Mouse (Mus musculus): ENCODE measurements around the gene Rpl11. TPM values are rescaled to one million over a fixed set of nuclear protein-coding genes. Genes with fewer than 3 reads are reported as not detected.
"Not testable (repeated sequence)": the region's sequence is repeated elsewhere in the genome, so short reads cannot be mapped to it uniquely, and the experiment has no call there.

Rpl11 gene
- 392 to 636 TPM (median 589 TPM) in 3 replicates for total RNA-seq (2017)

DNA sequence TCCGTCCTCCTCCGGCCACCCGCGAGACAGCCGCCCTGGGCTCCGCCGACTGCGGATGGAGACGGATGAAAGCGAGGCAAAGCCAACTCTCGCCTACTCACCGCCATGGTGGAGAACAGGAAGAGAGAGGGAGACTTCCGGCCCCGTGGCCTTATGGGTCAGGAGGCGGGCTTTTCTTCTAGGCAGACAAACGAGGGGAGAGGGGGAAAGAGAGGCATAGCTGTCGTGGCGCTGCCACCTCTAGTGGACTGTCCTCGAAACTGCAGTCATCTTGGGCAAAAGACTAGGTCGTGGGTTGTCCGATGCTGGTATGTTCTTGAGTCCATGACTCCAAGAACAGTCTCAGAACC lies at the start of gene Rpl11:
TSS of gene Rpl11 (minus strand) at position 182 of the 350 bp plus-strand sequence.
- ATAC-seq (replicated peaks; ENCODE audit: insufficient number of reproducible peaks, low FRiP score, low TSS enrichment, poor library complexity, severe bottlenecking): peak; percentile 98

DNA sequence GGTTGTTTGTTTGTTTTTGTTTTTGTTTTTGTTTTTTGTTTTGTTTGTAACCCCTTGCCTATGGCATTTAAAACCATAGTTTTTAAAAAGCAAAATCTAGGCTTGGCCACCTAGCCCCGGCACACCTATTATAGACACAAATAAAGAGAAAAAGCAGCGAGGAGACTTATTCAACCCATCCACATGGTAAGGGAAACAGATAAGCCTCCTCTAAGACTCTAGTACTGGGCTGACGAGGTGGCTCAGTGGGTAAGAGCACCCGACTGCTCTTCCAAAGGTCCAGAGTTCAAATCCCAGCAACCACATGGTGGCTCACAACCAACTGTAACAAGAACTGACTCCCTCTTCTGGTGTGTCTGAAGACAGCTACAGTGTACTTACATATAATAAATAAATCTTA lies 48.5 kb upstream of the Rpl11 start:
- ATAC-seq (replicated peaks; ENCODE audit: insufficient number of reproducible peaks, low FRiP score, low TSS enrichment, poor library complexity, severe bottlenecking): not testable (repeated sequence)

DNA sequence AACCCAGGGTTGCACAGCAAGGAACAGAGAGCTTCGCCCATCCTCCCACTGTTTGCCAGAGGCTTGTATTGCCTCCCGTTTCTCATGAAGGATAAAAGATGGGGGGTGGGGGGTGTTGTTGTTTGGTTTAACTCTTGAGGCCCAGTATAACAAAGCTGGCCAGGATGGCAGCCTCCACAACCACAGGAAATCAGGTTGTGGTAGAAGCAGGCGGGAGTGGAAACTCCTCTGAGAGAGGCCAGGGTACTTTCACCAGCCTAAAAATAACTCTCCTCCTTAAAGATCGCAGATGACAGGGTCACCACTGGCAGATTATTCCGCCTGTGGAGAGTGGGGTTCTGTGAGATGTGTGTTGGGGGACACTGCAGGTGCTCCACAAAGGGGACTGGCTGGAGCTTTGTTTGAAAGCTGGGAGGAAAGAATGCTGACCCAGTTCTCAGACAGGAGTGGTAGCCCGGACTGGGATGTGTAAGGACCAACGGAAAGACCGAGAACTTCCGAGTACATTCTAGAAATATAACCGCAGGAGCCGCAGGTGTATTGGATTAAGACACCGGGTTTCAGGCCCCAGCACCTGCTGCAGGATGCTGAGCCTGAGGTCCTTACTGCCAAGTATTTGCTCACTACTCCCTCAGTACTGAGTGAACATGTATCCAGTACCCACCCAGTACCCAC lies 47.3 kb upstream of the Rpl11 start:
- no peak for ATAC-seq (replicated peaks; ENCODE audit: insufficient number of reproducible peaks, low FRiP score, low TSS enrichment, poor library complexity, severe bottlenecking)

DNA sequence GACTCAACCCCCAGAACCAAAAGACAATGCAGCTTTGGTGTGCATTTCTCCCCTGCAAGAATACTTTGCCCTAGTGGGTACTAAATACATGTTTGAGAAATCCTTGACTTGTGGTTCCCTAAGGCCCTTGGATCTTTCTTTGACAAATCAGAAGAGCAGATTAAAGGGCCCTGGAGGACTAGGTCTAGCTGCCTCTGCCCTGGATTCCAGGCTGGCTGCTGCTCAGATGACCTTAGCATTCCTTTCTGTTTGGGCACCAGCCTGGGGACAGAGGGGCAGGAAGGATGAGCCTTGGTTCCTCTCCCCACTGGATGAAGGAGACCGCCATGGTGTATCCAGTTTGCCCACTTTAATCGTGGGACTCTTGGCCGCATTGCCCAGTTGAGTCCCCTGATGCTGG lies 45.2 kb upstream of the Rpl11 start:
- no peak for ATAC-seq (replicated peaks; ENCODE audit: insufficient number of reproducible peaks, low FRiP score, low TSS enrichment, poor library complexity, severe bottlenecking)

DNA sequence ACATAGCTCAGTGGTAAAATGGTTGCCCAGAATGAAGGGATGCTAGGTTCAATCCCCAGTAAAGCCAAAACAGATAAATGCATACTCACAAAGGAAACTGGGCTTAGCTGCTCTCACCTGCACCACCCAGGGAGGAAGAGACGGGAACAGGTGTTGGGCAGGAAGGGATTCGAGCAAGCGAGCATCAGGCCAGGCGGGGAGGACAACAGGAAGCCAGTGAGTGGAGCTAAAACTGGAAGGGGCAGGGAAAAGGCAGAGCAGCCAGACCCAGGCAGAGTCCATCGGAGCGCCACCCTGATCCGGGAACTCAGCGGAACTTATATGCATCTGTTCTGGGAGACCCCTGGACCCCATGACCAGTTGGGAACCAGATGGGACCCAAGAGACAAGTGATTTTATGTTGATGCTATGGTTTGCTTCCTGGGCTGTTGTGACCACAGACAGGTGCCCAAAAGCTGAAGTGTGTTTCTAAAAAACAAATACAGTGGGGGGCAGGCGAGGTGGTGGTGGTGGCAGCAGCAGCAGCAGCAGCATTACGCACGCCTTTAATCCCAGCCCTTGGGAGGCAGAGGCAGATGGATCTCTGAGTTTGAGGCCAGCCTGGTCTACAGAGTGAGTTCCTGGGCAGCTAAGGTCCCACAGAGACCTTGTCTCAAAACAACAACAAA lies 43.4 kb upstream of the Rpl11 start:
- ATAC-seq (replicated peaks; ENCODE audit: insufficient number of reproducible peaks, low FRiP score, low TSS enrichment, poor library complexity, severe bottlenecking): no peak

DNA sequence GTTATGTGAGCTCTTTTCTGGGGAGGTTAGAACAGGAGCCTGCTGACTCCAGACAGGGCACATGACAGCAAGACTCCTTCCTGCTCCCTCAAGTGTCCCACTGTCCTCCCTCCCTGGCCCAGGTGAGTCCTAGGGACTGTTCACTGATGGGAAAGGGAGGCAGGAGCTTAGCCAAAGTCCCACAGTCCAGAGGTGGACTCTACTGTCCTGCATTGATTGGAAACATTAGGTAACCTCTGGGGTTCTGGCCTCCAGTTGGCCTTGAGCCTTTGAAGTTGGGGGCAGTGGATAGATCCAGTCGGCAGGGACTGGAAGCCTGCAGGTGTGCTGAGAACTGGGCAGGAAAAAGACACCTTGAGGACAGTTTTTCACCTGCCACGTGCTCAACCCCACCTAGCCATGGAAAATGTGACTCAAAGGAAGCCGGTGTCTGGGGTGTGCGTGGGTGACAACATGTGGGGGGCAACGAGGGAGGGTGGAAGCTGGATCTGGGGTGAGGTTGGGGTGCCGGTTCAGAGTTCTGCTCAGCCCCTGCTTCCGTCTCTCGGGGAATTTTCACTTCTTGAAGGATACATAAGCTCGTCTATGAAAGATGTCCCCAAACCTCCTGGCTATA lies 42.4 kb upstream of the Rpl11 start:
- no peak for ATAC-seq (replicated peaks; ENCODE audit: insufficient number of reproducible peaks, low FRiP score, low TSS enrichment, poor library complexity, severe bottlenecking)

DNA sequence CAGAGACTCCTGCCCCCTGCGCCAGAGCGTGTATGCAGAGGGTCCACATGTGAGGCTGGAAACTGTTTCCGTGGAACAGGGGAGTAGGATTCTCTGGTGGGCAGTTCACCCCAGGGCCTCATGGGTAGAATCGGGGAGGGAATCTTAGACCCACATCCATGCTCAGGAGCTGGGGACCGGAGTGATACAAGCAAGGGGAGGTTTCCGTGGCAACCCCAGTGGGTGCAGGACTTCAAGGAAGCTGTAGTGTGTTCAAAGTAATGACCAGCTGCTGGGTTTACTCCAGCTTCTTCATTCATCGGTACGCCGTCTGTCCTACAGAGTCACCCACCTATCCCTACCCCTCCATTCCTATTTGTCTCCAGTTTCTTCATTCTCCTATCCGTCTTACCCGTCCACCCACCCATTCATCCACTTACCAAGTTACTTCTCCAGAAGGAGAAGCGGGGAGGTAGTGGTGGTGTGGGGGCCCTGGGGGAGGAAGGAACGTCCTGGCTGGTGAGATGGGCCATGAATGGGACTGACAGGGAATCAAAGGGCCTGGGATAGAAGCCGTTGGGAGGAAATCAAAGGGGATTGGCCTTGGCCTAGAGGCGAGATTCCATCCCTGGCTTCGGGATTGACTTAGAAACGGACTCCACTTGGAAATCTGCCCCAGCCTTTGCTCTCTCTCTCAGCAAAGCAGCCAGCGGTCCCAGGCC lies 41.4 kb upstream of the Rpl11 start:
- no peak for ATAC-seq (replicated peaks; ENCODE audit: insufficient number of reproducible peaks, low FRiP score, low TSS enrichment, poor library complexity, severe bottlenecking)

DNA sequence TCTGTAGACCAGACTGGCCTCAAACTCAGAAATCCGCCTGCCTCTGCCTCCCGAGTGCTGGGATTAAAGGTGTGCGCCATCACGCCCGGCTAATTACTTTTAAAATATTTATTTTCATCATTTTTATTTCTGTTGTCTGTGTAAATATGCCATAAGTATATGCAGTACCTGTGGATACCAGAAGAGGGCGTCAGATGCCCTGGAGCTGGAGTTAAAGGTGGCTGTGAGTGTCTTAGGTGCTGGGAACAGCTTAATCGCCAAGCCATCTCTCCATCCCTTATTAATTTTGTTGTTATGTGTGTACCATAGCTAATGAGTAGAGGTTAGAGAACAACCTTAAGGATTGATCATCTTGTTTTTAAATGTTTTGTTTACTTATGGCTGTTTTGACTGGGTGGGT lies 39.3 kb upstream of the Rpl11 start:
- ATAC-seq (replicated peaks; ENCODE audit: insufficient number of reproducible peaks, low FRiP score, low TSS enrichment, poor library complexity, severe bottlenecking): no peak

DNA sequence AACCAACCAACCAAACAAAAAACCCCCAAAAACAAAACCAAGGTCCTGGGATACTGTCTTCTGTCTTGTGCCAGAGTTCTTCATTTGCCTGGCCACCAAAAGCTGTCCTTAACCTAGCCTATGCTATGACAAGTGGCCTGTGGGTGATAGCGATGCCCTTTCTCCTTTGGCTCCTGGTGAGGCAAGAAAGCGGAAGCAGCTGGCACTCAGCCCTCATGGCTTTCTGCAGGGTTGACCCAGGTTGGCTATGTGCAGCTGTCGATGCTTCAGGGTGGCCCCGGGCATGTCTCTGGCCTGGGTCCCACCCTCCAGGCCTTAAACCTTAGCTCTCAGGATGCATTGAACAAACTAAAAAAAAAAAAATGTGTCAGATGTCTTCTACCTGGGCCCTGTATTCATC lies 38.1 kb upstream of the Rpl11 start:
- ATAC-seq (replicated peaks; ENCODE audit: insufficient number of reproducible peaks, low FRiP score, low TSS enrichment, poor library complexity, severe bottlenecking): no peak

DNA sequence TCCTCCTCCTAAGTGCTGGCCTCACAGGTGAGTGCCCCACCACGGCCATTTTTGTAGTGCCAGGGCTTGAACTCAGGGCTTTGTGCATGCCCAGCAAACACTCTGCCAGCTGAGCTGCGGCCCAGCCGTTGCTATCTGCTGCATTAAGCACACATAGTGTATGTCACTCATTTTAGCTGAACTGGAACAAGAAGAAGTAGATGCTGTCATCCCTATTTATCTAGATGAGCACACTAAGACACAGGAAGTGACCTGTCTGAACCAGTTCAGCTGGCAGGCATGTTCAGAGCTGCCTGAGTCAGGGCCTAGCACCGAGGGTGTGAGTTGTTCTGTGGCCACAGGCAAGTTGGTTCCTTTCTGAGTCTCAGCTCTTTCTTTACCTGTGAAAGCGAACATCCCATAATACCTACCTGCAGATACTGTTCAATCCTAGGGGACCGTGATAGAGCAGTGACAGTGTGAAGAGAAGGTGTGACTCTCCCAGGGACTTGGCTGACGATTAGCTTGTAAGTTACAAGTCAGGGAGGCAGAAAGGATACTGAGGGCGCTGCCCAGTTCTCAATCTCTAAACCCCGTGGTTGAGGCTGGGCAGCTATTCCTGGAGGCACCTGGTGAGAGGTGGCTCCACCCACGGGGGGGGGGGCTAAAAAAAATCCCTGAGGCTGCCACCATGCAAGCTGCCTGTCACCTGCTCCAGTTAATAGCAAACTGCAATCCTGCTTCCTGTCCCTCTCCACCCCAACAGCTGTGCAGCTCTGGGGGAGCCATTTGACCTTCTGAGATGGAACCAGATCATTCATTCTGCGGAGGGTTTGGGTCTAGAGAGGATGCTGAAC lies 36.7 kb upstream of the Rpl11 start:
- no peak for ATAC-seq (replicated peaks; ENCODE audit: insufficient number of reproducible peaks, low FRiP score, low TSS enrichment, poor library complexity, severe bottlenecking)

DNA sequence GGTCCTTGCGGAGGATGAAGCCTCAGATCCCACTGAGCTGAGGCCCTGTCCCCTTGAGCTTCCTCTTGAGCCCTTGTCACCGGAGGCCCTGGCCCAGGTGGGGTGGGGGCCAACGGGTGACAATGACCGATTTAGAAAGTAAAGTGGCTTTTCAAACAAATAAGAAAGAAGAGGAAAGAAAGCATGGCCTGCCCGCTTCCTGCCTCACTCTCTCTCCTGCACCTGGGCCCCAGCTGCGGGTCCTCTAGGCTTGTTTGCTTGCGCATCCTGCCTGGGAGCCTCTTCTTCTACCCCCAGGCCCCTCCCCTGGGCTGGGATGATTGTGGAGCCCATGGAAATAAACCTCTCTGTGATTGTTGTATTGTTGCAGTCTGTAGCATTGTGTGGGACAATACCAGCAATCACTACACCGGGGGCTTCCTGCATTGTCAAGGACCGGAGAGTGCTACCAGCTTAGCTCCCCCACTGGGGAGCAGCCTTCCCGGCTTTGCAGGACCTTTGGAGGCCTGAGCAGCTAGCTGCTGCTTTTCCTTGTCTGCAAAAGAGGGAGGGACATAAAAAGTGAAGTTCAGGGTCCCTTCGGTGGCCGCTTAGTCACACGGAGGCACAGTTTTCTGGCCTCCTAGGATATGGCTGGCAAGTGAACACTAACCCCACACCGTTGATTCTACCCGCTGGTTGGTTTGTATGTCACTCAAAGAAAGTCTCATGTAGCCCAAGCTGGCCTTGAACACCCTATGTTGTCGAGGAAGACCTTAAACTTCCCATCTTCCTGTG lies 35.9 kb upstream of the Rpl11 start:
- ATAC-seq (replicated peaks; ENCODE audit: insufficient number of reproducible peaks, low FRiP score, low TSS enrichment, poor library complexity, severe bottlenecking): no peak

DNA sequence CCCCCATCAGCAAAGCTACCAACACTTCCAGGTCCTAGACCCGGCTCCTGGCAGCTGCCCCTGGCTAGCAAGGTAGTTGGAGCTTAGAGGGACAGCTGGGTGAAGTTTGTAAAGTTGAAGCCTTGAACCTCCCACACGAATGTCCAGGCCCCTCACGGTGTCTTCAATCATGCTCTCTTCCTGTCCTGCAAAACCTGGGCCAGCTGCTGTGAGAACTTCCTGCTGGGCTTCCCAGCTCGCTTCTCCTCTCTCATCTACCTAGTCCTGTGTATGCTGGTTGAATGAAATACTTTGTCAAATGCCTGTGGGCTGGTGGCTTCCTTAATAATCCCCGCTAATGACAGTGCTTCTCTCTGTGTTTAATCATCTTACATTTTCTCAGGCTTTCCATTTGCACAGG lies 35.1 kb upstream of the Rpl11 start:
- ATAC-seq (replicated peaks; ENCODE audit: insufficient number of reproducible peaks, low FRiP score, low TSS enrichment, poor library complexity, severe bottlenecking): no peak

DNA sequence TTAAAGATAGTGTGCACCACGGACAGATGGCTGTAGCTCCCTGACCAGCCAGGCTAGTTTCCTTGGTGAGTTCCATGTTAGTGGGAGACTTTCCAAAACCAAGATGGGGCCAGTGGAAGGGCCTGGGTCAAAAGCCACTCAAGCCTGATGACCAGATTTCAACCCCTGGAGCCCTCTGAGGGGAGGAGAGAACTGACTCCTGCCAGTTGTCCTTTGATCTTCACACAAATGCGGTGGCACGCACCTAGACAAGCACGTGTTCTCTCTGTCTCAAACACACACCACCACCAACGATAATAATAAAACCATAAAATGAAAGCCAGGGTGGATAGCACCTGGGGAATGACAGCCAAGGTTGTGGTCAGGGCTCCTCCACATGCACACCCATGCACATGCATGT lies 34.0 kb upstream of the Rpl11 start:
- ATAC-seq (replicated peaks; ENCODE audit: insufficient number of reproducible peaks, low FRiP score, low TSS enrichment, poor library complexity, severe bottlenecking): no peak

DNA sequence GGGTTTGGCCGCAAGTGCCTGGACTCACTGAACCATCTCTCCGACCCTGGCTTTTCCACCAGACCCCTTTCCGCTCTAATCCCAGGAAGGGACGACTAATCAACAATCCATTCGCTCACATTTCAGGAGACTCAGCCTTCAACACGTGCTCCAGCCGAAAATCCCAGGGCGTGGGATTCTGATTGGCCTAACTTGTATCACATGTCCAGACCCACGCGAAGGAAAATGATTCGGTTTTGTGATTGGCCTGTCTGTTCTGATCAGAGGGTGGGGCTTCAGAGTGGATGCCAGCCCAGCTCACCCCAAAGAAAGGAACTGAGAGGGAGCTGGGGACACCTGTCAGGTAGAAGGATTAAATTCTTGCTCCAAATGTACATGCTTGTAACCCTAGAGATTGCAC lies 31.6 kb upstream of the Rpl11 start:
- no peak for ATAC-seq (replicated peaks; ENCODE audit: insufficient number of reproducible peaks, low FRiP score, low TSS enrichment, poor library complexity, severe bottlenecking)

DNA sequence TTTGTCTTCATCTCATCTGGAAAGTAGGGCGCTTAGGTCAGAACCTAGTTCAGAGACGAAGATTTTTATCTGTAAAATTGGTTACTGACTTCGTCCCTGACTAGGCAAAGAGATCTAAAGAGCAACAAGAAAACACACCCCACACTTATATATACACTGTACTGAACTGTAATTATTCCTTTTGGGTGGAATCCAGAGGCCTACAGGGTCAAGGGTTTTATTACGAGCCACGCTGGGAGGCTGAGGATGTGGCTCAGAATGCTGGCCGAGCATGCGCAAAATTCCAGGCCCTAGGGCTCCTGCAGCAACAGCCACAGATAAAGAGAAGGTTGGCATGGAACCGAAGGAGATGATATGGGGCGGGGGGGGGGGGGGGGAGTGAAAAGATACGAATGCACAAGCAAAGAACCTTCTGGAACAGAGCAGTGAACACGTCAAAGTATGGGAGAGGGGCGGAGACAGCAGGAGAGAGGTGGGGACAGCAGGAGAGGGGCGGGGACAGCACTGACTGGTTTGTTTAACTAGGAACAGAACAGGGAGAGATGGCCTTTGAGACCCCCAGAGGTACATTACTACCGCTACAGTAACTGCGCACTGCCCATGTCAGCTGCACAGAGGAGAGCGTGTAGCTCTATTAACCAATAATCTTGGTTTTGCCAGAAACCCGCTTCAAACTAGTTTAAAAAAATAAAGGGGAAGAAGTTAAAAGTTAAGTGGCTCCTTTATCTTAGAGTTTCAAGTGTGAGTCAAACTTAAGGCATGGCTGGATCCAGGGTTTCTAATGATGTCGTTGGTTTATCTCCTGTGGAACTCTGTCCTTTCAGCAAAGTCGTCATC lies 30.3 kb upstream of the Rpl11 start:
- ATAC-seq (replicated peaks; ENCODE audit: insufficient number of reproducible peaks, low FRiP score, low TSS enrichment, poor library complexity, severe bottlenecking): no peak

DNA sequence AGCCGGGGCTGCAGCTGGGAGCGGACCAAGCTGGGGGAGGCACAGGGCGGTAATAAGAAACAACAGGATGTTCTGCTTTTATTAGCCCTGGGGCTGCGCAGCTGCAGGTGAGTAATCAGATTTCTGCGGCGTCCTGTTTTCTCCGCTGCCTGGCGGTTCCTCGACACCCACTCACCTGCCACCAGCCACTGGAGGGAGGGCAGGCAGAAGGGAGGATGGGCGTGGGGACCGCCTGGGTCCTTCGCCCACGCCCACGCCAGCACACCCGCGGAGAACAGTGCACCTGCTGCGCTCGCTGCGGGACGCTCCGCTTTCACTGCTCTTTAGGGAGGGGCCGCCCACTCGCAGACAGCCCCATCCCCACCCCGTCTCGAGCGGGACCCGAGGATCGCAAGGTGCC lies 28.5 kb upstream of the Rpl11 start:
- no peak for ATAC-seq (replicated peaks; ENCODE audit: insufficient number of reproducible peaks, low FRiP score, low TSS enrichment, poor library complexity, severe bottlenecking)

DNA sequence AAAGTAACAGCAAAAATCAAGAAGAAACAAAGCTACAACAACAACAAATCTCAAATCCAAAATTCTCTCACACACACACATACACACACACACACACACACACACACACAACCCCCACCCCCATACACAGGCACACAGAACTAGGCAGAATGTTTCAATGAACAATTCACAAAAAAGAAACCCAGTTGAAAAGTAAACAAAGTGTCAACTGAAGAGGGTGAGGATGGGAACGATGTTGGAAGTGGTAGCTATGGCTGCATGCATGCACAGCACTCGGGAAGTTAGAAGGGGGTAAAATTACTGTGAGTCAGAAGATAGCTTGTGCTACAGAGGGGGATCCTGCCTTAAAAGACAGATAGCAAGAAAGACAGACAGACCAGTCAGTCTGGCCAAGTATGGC lies 25.4 kb upstream of the Rpl11 start:
- ATAC-seq (replicated peaks; ENCODE audit: insufficient number of reproducible peaks, low FRiP score, low TSS enrichment, poor library complexity, severe bottlenecking): no peak

Measured in monocyte, adult 5-6 weeks (primary cell).